Mouse (Mus musculus): Measurements from ENCODE around the gene 1700015G11Rik.

DNA sequence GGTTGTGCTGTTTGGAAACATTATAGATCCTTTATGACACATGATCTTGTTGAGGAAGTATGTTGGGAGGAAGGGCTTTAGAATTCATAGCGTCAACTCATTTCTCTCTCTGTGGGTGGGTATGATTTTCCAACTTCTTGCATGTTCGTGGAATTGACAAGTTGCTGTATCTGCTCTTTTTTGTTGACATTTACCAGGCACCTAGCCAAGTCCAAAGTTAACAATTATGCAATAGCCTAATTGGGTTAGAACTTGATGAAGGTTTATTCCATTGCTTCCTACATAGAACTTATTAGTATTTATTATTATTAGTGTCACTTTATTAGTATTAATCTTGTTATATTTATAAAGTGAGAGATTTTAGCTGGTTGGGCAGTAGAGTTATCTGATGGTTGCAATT is 40.3 kb upstream of the 1700015G11Rik start:
- no peak for TF ChIP-seq MAX (IDR thresholded peaks at IDR 0.05; ENCODE audit: low read length)
- no peak for TF ChIP-seq TBP (conservative IDR thresholded peaks at IDR 0.05; ENCODE audit: low read depth, low read length)
- TF ChIP-seq CTCF (conservative IDR thresholded peaks at IDR 0.05 in 1 of 2, IDR thresholded peaks at IDR 0.05 in 1 of 2; ENCODE audit: low read depth in 2 of 2, low read length in 2 of 2), result no peak
- no peak for TF ChIP-seq POLR2A (IDR thresholded peaks at IDR 0.05; ENCODE audit: low read depth, low read length)
- TF ChIP-seq POLR2AphosphoS2 (IDR thresholded peaks at IDR 0.05; ENCODE audit: low read depth, low read length), result no peak
- TF ChIP-seq KAT2A (IDR thresholded peaks at IDR 0.05; ENCODE audit: insufficient replicate concordance, low read length), result no peak
- no peak for TF ChIP-seq CHD2 (IDR thresholded peaks at IDR 0.05; ENCODE audit: low read length)
- TF ChIP-seq SIN3A (IDR thresholded peaks at IDR 0.05; ENCODE audit: low read length), result no peak
- no peak for TF ChIP-seq HCFC1 (IDR thresholded peaks at IDR 0.05; ENCODE audit: low read depth, low read length)
- no peak for TF ChIP-seq USF1 (IDR thresholded peaks at IDR 0.05; ENCODE audit: low read depth, low read length)
- TF ChIP-seq RAD21 (IDR thresholded peaks at IDR 0.05; ENCODE audit: low read depth, low read length), result no peak
